ENCODE assay signal across 19 mouse cellular contexts in genomic region chr2:83929478-83930088, GRCm38 (mm10). TPM values are rescaled to one million over a fixed set of nuclear protein-coding genes. Genes with fewer than 3 reads are reported as not detected.
A peak's percentile ranks its signal among the peaks of the same experiment; 100 is the strongest.
DNase-seq lines count a peak whose midpoint lies in the region; ATAC-seq lines count a peak whose summit lies in the region.
"Had no signal": no experiment of that assay in that cellular context is flagged by ENCODE, and none has a peak within 500 bp of the region (broad histone marks: within the 10 kb centered on the region; RNA-seq: fewer than 3 reads in every experiment).

No protein-coding gene starts in this region.

- peak; percentile 90 for ATAC-seq in inflammation-experienced regulatory T-cells, adult 6 months
- no peak for ATAC-seq in cerebellum, adult (ENCODE audit: insufficient number of reproducible peaks, low FRiP score, low TSS enrichment)
- ATAC-seq: forebrain, embryonic 15.5 days; intestine, embryonic 15.5 days had no signal

- DNase-seq in thymus, postnatal 0 days (ENCODE audit: low spot score), result peak; percentile 15
- no peak for DNase-seq in thymus, adult 18-20 months
- peak; percentile 43 for DNase-seq in MEL-GATA-1-ER (ENCODE audit: extremely low read depth, low read depth)
- no peak for DNase-seq in layer of hippocampus, adult 8-10 months (ENCODE audit: low spot score in 2 of 2)
- no peak for DNase-seq in left cerebral cortex, adult 11 months (ENCODE audit: low spot score)
- DNase-seq: adrenal gland, postnatal 36 days; cerebellum, adult 2 months; gastrocnemius, postnatal 36 days; right cerebral cortex, adult 18-20 months had no signal

RNA-seq across cellular contexts. Expression of gene Zswim2, which starts 11.4 kb away (rescaled TPM):
- 0.06 TPM in 1 of 2 replicates, not detected in the other for polyA plus RNA-seq in thymus, postnatal 0 days (2015; fragmentation: Nextera tagmentation; extraction: Ambion mirVana)
- polyA plus RNA-seq in inflammation-experienced regulatory T-cells, adult 6 months (2017; shearing (Covaris generic)), result not detected
- not detected for total RNA-seq in layer of hippocampus, adult 8-10 months (2022)
- total RNA-seq: adrenal gland, postnatal 36 days; gastrocnemius, postnatal 36 days; layer of hippocampus, adult 18-20 months; left cerebral cortex, postnatal 25 days had no signal
- polyA plus RNA-seq: cerebellum, adult 2 months; embryonic facial prominence, embryonic 11.5 days; heart, postnatal 0 days; intestine, embryonic 15.5 days; liver, embryonic 14.5 days; neural tube, embryonic 11.5 days had no signal

RNA-seq across cellular contexts. Expression of gene Gm13698, which starts 25.9 kb away (rescaled TPM):
- not detected in 2 replicates for polyA plus RNA-seq in thymus, postnatal 0 days (2015; fragmentation: Nextera tagmentation; extraction: Ambion mirVana)
- not detected for polyA plus RNA-seq in inflammation-experienced regulatory T-cells, adult 6 months (2017; shearing (Covaris generic))
- total RNA-seq in layer of hippocampus, adult 8-10 months (2022), result 1 to 10 TPM; 1.5 to 2.1 (median 1.8) TPM
- polyA plus RNA-seq: cerebellum, adult 2 months; embryonic facial prominence, embryonic 11.5 days; forebrain, embryonic 15.5 days; heart, postnatal 0 days; intestine, embryonic 15.5 days; liver, embryonic 14.5 days; neural tube, embryonic 11.5 days had no signal

RNA-seq across cellular contexts. Expression of gene Gm13693, which starts 31.7 kb away (rescaled TPM):
- not detected in 2 replicates for polyA plus RNA-seq in thymus, postnatal 0 days (2015; fragmentation: Nextera tagmentation; extraction: Ambion mirVana)
- not detected for polyA plus RNA-seq in inflammation-experienced regulatory T-cells, adult 6 months (2017; shearing (Covaris generic))
- 1 to 10 TPM; 1.5 to 2.1 (median 1.8) TPM for total RNA-seq in layer of hippocampus, adult 8-10 months (2022)
- polyA plus RNA-seq: cerebellum, adult 2 months; embryonic facial prominence, embryonic 11.5 days; forebrain, embryonic 15.5 days; heart, postnatal 0 days; intestine, embryonic 15.5 days; liver, embryonic 14.5 days; neural tube, embryonic 11.5 days had no signal

RNA-seq across cellular contexts. Expression of gene Gm13695, which starts 37.5 kb away (rescaled TPM):
- polyA plus RNA-seq in thymus, postnatal 0 days (2015; fragmentation: Nextera tagmentation; extraction: Ambion mirVana), result not detected in 2 replicates
- not detected for polyA plus RNA-seq in inflammation-experienced regulatory T-cells, adult 6 months (2017; shearing (Covaris generic))
- total RNA-seq in layer of hippocampus, adult 8-10 months (2022), result 1 to 10 TPM in 2 of 4 experiments, not detected in 2; 1.5 to 1.6 TPM
- total RNA-seq: adrenal gland, postnatal 36 days had no signal
- polyA plus RNA-seq: cerebellum, adult 2 months; embryonic facial prominence, embryonic 11.5 days; forebrain, embryonic 15.5 days; heart, postnatal 0 days; intestine, embryonic 15.5 days; liver, embryonic 14.5 days; neural tube, embryonic 11.5 days had no signal

RNA-seq across cellular contexts. Expression of gene Gm13696, which starts 43.3 kb away (rescaled TPM):
- polyA plus RNA-seq in thymus, postnatal 0 days (2015; fragmentation: Nextera tagmentation; extraction: Ambion mirVana), result not detected in 2 replicates
- polyA plus RNA-seq in inflammation-experienced regulatory T-cells, adult 6 months (2017; shearing (Covaris generic)), result not detected
- 1 to 10 TPM; 1.5 to 2.1 (median 1.8) TPM for total RNA-seq in layer of hippocampus, adult 8-10 months (2022)
- polyA plus RNA-seq: cerebellum, adult 2 months; embryonic facial prominence, embryonic 11.5 days; forebrain, embryonic 15.5 days; heart, postnatal 0 days; intestine, embryonic 15.5 days; liver, embryonic 14.5 days; neural tube, embryonic 11.5 days had no signal

Comparison
In these comparisons a context has a peak if more than half of its experiments do, and no peak if none do; other contexts are left out.
1. DNase-seq: peak in thymus, postnatal 0 days (single experiment) and MEL-GATA-1-ER (single experiment); none in thymus, adult 18-20 months (0 of 2), layer of hippocampus, adult 8-10 months (0 of 2) and left cerebral cortex, adult 11 months (single experiment).